Mouse (Mus musculus) heart, embryonic 15.5 days (tissue): ENCODE measurements around the gene Kank1. TPM values are rescaled to one million over a fixed set of nuclear protein-coding genes. Genes with fewer than 3 reads are reported as not detected.
"Not testable (repeated sequence)": the region's sequence is repeated elsewhere in the genome, so short reads cannot be mapped to it uniquely, and the experiment has no call there.

ENCODE experiments used
- ATAC-seq: fragments of 200-750 bp; cut with Nextera tagmentation; replicated peaks from 2 replicates; pipeline ENCODE4 v1.8.0; 2017; ENCODE audit warnings: low read depth, moderate TSS enrichment; ENCODE audit not compliant: insufficient number of reproducible peaks, insufficient read depth, low FRiP score
- H3K27ac ChIP-seq: fragments of 300-500 bp; sonication (generic); 2 replicates; pipeline ENCODE4 v1.5.1; 2015; ENCODE audit warnings: mild to moderate bottlenecking, inconsistent platforms
- H3K27me3 ChIP-seq: fragments of 300-500 bp; sonication (generic); 2 replicates; pipeline ENCODE4 v1.6.1; 2015; ENCODE audit warnings: inconsistent platforms
- H3K36me3 ChIP-seq: fragments of 300-500 bp; sonication (generic); 2 replicates; pipeline ENCODE4 v1.6.1; 2015; ENCODE audit warnings: mild to moderate bottlenecking, inconsistent platforms
- H3K4me1 ChIP-seq: fragments of 300-500 bp; sonication (generic); replicated peaks from 2 replicates; pipeline ENCODE4 v1.6.1; 2015; ENCODE audit warnings: inconsistent platforms
- H3K4me2 ChIP-seq: fragments of 300-500 bp; sonication (generic); 2 replicates; pipeline ENCODE4 v1.6.1; 2015; ENCODE audit warnings: inconsistent platforms, mild to moderate bottlenecking, moderate library complexity
- H3K4me3 ChIP-seq: fragments of 300-500 bp; sonication (generic); 2 replicates; pipeline ENCODE4 v1.5.1; 2015; ENCODE audit warnings: mild to moderate bottlenecking, inconsistent platforms
- H3K9ac ChIP-seq: fragments of 300-500 bp; sonication (generic); 2 replicates; pipeline ENCODE4 v1.6.1; 2015; ENCODE audit warnings: mild to moderate bottlenecking, inconsistent platforms
- H3K9me3 ChIP-seq: fragments of 300-500 bp; sonication (generic); replicated peaks from 2 replicates; pipeline ENCODE4 v1.6.1; 2016; ENCODE audit warnings: inconsistent platforms
- WGBS: fragments of 180-500 bp; shearing (Covaris S2); methylation state at CpG from one replicate; pipeline ENCODE4 v1.1.7; 2015; ENCODE audit warnings: mixed read lengths; 5-methylcytosine and 5-hydroxymethylcytosine counted together
- polyA plus RNA-seq: library from polyadenylated mRNA; unstranded; fragments of >200 nt; fragmentation: Nextera tagmentation; extraction: Ambion mirVana; gene quantifications from 2 replicates; pipeline ENCODE4 v1.2.1, GENCODE M21; 2015

The Kank1 gene
- polyA plus RNA-seq, 1 experiment from 2014 or later, result 48.3 TPM

DNA sequence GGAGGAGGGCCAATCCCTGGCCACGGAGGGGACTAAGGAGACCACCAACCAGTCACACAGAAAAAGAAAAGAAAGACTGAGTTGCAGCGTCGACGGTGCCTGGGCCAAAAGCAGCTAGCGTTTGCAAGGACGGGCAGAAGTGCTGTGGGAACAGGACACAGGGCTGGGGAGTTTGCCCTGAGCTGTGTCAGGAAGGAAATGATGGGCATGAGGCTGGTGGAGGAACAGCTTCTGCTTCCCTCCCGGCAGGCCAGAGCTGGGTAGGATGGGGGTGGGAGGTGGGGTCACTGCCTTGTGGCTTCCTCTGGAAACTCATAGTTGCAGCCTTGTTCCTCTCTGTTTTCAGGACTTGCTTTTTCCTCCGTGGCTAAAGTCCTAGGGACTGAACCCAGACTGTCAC lies 209.1 kb downstream of the Kank1 start:
- Histone ChIP-seq H3K9me3 (no peaks in the 10 kb centered on the region), H3K9ac (no peak overlapping the region), H3K4me2 (no peak overlapping the region), H3K27me3 (peaks cover 4% of the 10 kb centered on the region; the same call in 1 of the 2 replicates), H3K36me3 (no peaks in the 10 kb centered on the region), H3K4me3 (no peak overlapping the region), H3K4me1 (peaks cover 3% of the 10 kb centered on the region; the same call in 1 of the 2 replicates), H3K27ac (no peak overlapping the region)
- ATAC-seq, result no peak
- 56% methylated on average over 8 of the region's 8 CpGs for WGBS

DNA sequence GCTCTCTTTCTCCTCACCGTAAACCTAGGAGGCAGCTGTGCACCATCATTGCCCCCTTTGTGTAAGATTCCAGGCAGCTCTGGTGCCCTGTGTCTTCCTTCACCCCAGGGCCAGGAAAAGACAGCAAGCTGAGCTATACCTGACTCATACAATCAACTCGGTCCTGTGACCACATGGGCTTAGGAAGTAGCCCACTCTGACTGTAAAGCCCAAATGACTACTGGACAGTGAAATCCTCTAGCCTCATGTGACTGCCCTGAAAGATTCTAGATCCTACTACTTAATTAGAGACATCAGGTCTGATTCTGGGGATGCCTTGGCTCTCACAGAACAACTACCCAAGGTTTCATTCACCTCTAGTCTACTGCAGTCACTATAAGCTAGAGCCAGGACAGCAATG lies 209.9 kb downstream of the Kank1 start:
- no peak overlapping the region for H3K4me3 ChIP-seq
- H3K9ac ChIP-seq, result no peak overlapping the region
- no peaks in the 10 kb centered on the region for H3K36me3 ChIP-seq
- H3K4me2 ChIP-seq, result no peak overlapping the region
- H3K9me3 ChIP-seq, result no peaks in the 10 kb centered on the region
- H3K4me1 ChIP-seq, result peaks cover 3% of the 10 kb centered on the region; the same call in 1 of the 2 replicates
- no peak overlapping the region for H3K27ac ChIP-seq
- WGBS, result 70% methylated on average over 2 of the region's 2 CpGs
- ATAC-seq, result no peak
- H3K27me3 ChIP-seq, result peaks cover 4% of the 10 kb centered on the region; the same call in 1 of the 2 replicates

DNA sequence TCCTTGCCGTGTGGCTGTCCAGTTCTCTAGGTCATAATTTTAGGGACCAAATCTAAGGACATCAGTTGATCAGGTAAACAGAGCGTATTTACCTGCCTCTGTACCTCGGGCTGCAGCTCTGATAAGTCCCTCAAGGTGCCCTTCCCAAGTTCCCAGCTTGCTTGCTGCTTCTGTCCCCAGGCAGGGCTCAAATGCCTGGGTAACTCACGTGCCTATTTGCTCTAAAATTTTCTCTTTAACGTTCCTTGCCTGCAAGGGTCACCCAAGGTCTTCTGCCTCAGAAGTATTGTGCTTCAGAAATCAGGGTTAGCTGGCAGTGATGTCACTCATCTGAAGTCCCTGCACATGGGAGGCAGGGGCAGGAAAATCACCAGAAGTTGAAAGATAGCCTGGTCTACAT lies 210.6 kb downstream of the Kank1 start:
- 44% methylated on average over 5 of the region's 5 CpGs for WGBS
- Histone ChIP-seq H3K4me3 (no peak overlapping the region), H3K4me1 (peaks cover 3% of the 10 kb centered on the region; the same call in 1 of the 2 replicates), H3K9ac (no peak overlapping the region), H3K4me2 (no peak overlapping the region), H3K36me3 (no peaks in the 10 kb centered on the region), H3K9me3 (no peaks in the 10 kb centered on the region), H3K27me3 (peaks cover 4% of the 10 kb centered on the region; the same call in 1 of the 2 replicates), H3K27ac (no peak overlapping the region)
- ATAC-seq, result no peak

- Histone ChIP-seq H3K36me3 (no peaks in the 10 kb centered on the region), H3K4me1 (peaks cover 3% of the 10 kb centered on the region; the same call in 1 of the 2 replicates), H3K9me3 (no peaks in the 10 kb centered on the region), H3K27ac (no peak overlapping the region), H3K4me2 (no peak overlapping the region), H3K9ac (no peak overlapping the region), H3K27me3 (peaks cover 4% of the 10 kb centered on the region; the same call in 1 of the 2 replicates), H3K4me3 (no peak overlapping the region)
- 45% methylated on average over 11 of the region's 11 CpGs for WGBS
- 0 out of 2 replicates have a peak, but pooled peaks have one; percentile 54 for ATAC-seq
These were observed 214.3 kb downstream of the Kank1 start for GRCm38 (mm10) chr19:25450869-25451629.

GRCm38 (mm10) chr19:25453146-25453545 lies 216.4 kb downstream of the Kank1 start:
- H3K36me3 ChIP-seq, result no peaks in the 10 kb centered on the region
- ATAC-seq, result no peak
- H3K4me2 ChIP-seq, result no peak overlapping the region
- H3K9me3 ChIP-seq, result no peaks in the 10 kb centered on the region
- 70% methylated on average over 5 of the region's 5 CpGs for WGBS
- no peak overlapping the region for H3K9ac ChIP-seq
- peaks cover 1% of the 10 kb centered on the region; the same call in 1 of the 2 replicates for H3K27me3 ChIP-seq
- H3K4me1 ChIP-seq, result 0 out of 2 replicates have a peak, but pooled peaks cover 3% of the 10 kb centered on the region
- H3K4me3 ChIP-seq, result no peak overlapping the region
- no peak overlapping the region for H3K27ac ChIP-seq

DNA sequence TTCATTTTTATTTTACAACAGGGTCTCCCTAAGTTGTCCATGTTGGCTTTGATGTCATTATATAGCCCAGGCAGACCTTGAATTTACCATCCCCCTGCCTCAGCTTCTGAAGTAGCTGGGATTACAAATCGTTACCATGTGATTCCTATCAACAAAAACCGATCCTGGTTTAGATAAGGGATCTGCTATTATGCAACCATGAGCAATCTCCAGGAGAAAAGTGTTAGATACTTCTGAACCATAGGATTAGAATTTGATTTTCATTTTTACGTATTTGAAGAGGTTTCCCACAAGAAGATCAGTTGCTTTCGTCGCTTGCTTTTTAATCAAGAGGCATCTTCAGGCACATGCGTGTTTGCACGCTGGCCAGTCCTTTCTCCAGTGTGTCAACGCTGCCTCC lies 224.0 kb downstream of the Kank1 start:
- no peak for ATAC-seq
- no peak overlapping the region for H3K4me3 ChIP-seq
- no peaks in the 10 kb centered on the region for H3K27me3 ChIP-seq
- H3K27ac ChIP-seq, result no peak overlapping the region
- 0 out of 2 replicates have a peak, but pooled peaks cover 3% of the 10 kb centered on the region for H3K9me3 ChIP-seq
- WGBS, result 82% methylated on average over 8 of the region's 8 CpGs
- H3K4me2 ChIP-seq, result no peak overlapping the region
- H3K9ac ChIP-seq, result no peak overlapping the region
- no peaks in the 10 kb centered on the region for H3K4me1 ChIP-seq
- no peaks in the 10 kb centered on the region for H3K36me3 ChIP-seq

DNA sequence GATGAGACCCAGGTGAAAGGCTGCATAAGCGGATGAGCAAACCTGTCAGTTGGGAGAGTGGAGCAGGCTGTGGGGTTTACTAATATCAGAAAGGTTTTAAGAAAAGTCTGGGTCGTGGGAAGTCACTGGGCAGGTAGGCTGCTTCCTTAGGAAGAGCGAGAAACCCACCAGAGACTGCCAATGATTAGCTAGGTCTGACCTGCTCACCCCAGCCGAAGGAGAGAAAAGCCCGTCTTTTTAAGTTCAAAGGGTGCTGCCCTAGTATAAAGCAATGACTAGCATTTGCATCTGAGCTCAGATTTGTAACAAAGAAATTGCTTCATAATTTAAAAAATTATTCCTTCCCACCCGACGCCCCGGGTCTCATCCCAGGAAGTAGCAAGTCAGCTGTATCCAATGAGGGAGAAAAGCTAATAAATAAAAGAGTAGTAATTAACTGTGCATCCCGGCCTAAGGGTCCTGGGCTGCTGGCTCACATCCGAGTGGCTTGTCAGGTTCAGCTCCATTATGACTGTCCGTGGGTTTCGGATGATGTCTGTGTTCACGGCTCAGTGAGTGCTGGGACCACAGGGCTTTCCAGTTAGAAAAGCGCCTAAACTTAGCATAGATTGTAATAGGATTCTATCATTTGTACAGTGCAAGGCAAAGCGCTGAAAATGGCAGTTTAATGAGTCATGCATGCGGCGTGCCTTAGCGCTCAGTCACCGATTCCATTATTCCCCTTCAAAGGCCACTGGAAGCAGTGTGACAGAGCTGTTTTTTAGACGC lies 225.0 kb downstream of the Kank1 start:
- Histone ChIP-seq H3K9me3 (0 out of 2 replicates have a peak, but pooled peaks cover 3% of the 10 kb centered on the region), H3K27me3 (no peaks in the 10 kb centered on the region), H3K4me1 (no peaks in the 10 kb centered on the region), H3K36me3 (no peaks in the 10 kb centered on the region), H3K9ac (no peak overlapping the region), H3K4me2 (no peak overlapping the region), H3K4me3 (no peak overlapping the region), H3K27ac (no peak overlapping the region)
- WGBS, result 76% methylated on average over 20 of the region's 20 CpGs
- no peak for ATAC-seq

- WGBS, result 58% methylated on average over 4 of the region's 4 CpGs
- H3K9me3 ChIP-seq, ATAC-seq, H3K4me3 ChIP-seq, H3K27me3 ChIP-seq, H3K4me2 ChIP-seq, H3K27ac ChIP-seq, H3K9ac ChIP-seq, H3K36me3 ChIP-seq, H3K4me1 ChIP-seq: not testable (repeated sequence)
These were observed 239.0 kb downstream of the Kank1 start for GRCm38 (mm10) chr19:25475806-25476205.

DNA sequence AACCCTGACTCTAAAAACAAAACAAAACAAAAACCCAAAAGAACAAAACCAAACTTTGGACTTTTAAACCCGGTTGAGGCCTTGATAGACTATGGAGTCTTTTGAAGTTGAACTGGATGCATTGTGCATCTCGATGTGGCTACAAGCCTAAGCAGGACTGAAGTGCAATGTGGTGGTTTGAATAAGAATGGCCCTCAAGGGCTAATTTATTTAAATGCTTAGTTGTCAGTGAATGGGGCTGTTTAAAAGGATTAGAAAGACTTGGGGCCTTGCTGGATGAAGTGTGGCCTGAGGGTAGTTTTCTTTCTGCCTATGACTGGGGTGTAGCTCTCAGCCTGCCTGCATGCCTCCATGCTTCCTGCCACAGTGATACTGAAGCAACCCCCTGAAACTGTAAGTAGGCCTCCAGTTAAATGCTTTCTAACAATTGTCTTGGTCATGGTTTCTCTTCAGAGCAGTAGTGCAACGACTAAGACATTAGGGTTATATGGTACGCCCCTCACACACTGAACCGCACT lies 242.4 kb downstream of the Kank1 start:
- no peak overlapping the region for H3K4me2 ChIP-seq
- no peaks in the 10 kb centered on the region for H3K9me3 ChIP-seq
- no peak overlapping the region for H3K9ac ChIP-seq
- 86% methylated on average over 5 of the region's 5 CpGs for WGBS
- H3K4me3 ChIP-seq, result no peak overlapping the region
- H3K27me3 ChIP-seq, result no peaks in the 10 kb centered on the region
- H3K27ac ChIP-seq, result no peak overlapping the region
- no peaks in the 10 kb centered on the region for H3K4me1 ChIP-seq
- no peaks in the 10 kb centered on the region for H3K36me3 ChIP-seq
- ATAC-seq, result no peak

DNA sequence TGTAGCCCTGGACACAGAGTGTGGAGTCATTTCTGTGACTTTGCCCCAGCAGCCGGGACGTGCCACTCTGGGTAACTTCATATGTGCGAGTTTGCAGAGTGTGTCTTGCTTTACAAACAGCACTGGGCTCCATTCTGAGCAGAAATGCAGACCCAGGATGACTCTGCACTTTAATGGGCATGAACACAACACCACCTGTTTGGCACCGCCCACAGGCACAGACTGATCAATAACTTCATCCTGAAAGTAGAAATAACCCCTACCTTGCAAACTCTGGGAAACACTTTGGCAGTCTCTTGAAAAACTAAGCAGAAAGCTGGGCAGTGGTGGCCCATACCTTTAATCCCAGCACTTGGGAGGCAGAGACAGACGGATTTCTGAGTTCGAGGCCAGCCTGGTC lies 244.0 kb downstream of the Kank1 start:
- no peaks in the 10 kb centered on the region for H3K4me1 ChIP-seq
- no peaks in the 10 kb centered on the region for H3K36me3 ChIP-seq
- no peak overlapping the region for H3K9ac ChIP-seq
- no peak for ATAC-seq
- H3K4me2 ChIP-seq, result no peak overlapping the region
- H3K27ac ChIP-seq, result no peak overlapping the region
- WGBS, result 83% methylated on average over 6 of the region's 6 CpGs
- peaks cover 2% of the 10 kb centered on the region; the same call in 1 of the 2 replicates for H3K27me3 ChIP-seq
- H3K4me3 ChIP-seq, result no peak overlapping the region
- no peaks in the 10 kb centered on the region for H3K9me3 ChIP-seq
